Mouse (Mus musculus) kidney, embryonic 14.5 days (tissue): ENCODE measurements around the gene Sgsh. TPM values are rescaled to one million over a fixed set of nuclear protein-coding genes. Genes with fewer than 3 reads are reported as not detected.
A peak's percentile ranks its signal among the peaks of the same experiment; 100 is the strongest.

ENCODE experiments used
- ATAC-seq: fragments of 200-750 bp; cut with Nextera tagmentation; 2 replicates; pipeline ENCODE4 v1.8.0; 2017; ENCODE audit warnings: moderate number of reproducible peaks, mild to moderate bottlenecking, moderate TSS enrichment, moderate library complexity; ENCODE audit not compliant: low FRiP score, low TSS enrichment
- H3K27ac ChIP-seq: fragments of 300-500 bp; sonication (generic); 2 replicates; pipeline ENCODE4 v1.5.1; 2014; ENCODE audit warnings: low read depth, mild to moderate bottlenecking, low read length, moderate library complexity, mixed read lengths
- H3K27me3 ChIP-seq: fragments of 300-500 bp; sonication (generic); 2 replicates; pipeline ENCODE4 v1.6.1; 2014; ENCODE audit warnings: mild to moderate bottlenecking, low read length; ENCODE audit not compliant: control insufficient read depth, insufficient read depth
- H3K36me3 ChIP-seq: fragments of 300-500 bp; sonication (generic); 2 replicates; pipeline ENCODE4 v1.6.1; 2014; ENCODE audit warnings: low read length, mixed read lengths; ENCODE audit not compliant: control insufficient read depth, insufficient read depth
- H3K4me1 ChIP-seq: fragments of 300-500 bp; sonication (generic); 2 replicates; pipeline ENCODE4 v1.6.1; 2014; ENCODE audit warnings: low read length, mixed read lengths; ENCODE audit not compliant: control insufficient read depth, insufficient read depth
- H3K4me2 ChIP-seq: fragments of 300-500 bp; sonication (generic); replicated peaks from 2 replicates; pipeline ENCODE4 v1.6.1; 2014; ENCODE audit warnings: low read depth, mild to moderate bottlenecking, low read length
- H3K4me3 ChIP-seq: fragments of 300-500 bp; sonication (generic); 2 replicates; pipeline ENCODE4 v1.5.1; 2014; ENCODE audit warnings: mild to moderate bottlenecking, low read length
- H3K9ac ChIP-seq: fragments of 300-500 bp; sonication (generic); 2 replicates; pipeline ENCODE4 v1.6.1; 2014; ENCODE audit warnings: low read depth, mild to moderate bottlenecking, low read length, moderate library complexity
- H3K9me3 ChIP-seq: fragments of 300-500 bp; sonication (generic); 2 replicates; pipeline ENCODE4 v1.6.1; 2016; ENCODE audit warnings: low read length; ENCODE audit not compliant: control insufficient read depth
- WGBS: fragments of 180-500 bp; shearing (Covaris S2); extraction: QIAGEN DNeasy Blood & Tissue Kit; methylation state at CpG from one replicate; pipeline ENCODE4 v1.1.7; 2014; 5-methylcytosine and 5-hydroxymethylcytosine counted together
- polyA plus RNA-seq: library from polyadenylated mRNA; unstranded; fragments of >200 nt; fragmentation: Nextera tagmentation; extraction: Ambion mirVana; gene quantifications from 2 replicates; pipeline ENCODE4 v1.2.1, GENCODE M21; 2014

The Sgsh gene
- polyA plus RNA-seq, 1 experiment from 2014 or later: 7.1 TPM

GRCm38 (mm10) chr11:119331970-119332369 lies 23.4 kb downstream of the Sgsh start:
- H3K27me3 ChIP-seq: no peaks in the 10 kb centered on the region
- H3K4me1 ChIP-seq: no peaks in the 10 kb centered on the region
- no peak overlapping the region for H3K9ac ChIP-seq
- no peak overlapping the region for H3K4me2 ChIP-seq
- H3K27ac ChIP-seq: no peak overlapping the region
- ATAC-seq: no peak
- no peak overlapping the region for H3K4me3 ChIP-seq
- WGBS: 39% methylated on average over 3 of the region's 3 CpGs
- H3K36me3 ChIP-seq: no peaks in the 10 kb centered on the region
- H3K9me3 ChIP-seq: no peaks in the 10 kb centered on the region

GRCm38 (mm10) chr11:119330592-119330991 lies 24.7 kb downstream of the Sgsh start:
- Histone ChIP-seq H3K4me1 (no peaks in the 10 kb centered on the region), H3K27ac (no peak overlapping the region), H3K9ac (no peak overlapping the region), H3K4me2 (no peak overlapping the region), H3K9me3 (no peaks in the 10 kb centered on the region), H3K4me3 (no peak overlapping the region), H3K27me3 (no peaks in the 10 kb centered on the region), H3K36me3 (no peaks in the 10 kb centered on the region)
- WGBS: 66% methylated on average over 4 of the region's 4 CpGs
- ATAC-seq: peak; percentile 32; the same call in 1 of the 2 replicates

- WGBS: 76% methylated on average over 1 of the region's 1 CpGs
- ATAC-seq: no peak
- Histone ChIP-seq H3K27me3 (no peaks in the 10 kb centered on the region), H3K36me3 (no peaks in the 10 kb centered on the region), H3K9ac (no peak overlapping the region), H3K4me1 (no peaks in the 10 kb centered on the region), H3K27ac (no peak overlapping the region), H3K4me3 (no peak overlapping the region), H3K9me3 (no peaks in the 10 kb centered on the region), H3K4me2 (no peak overlapping the region)
Observed at GRCm38 (mm10) chr11:119325068-119325467, 30.3 kb downstream of the Sgsh start.

- no peak overlapping the region for H3K9ac ChIP-seq
Observed at GRCm38 (mm10) chr11:119322521-119322920, 32.8 kb downstream of the Sgsh start.

GRCm38 (mm10) chr11:119316720-119317119 lies 38.6 kb downstream of the Sgsh start:
- Histone ChIP-seq H3K4me2 (no peak overlapping the region), H3K4me1 (no peaks in the 10 kb centered on the region), H3K4me3 (no peak overlapping the region), H3K9me3 (no peaks in the 10 kb centered on the region), H3K9ac (no peak overlapping the region), H3K36me3 (no peaks in the 10 kb centered on the region), H3K27ac (no peak overlapping the region), H3K27me3 (no peaks in the 10 kb centered on the region)
- WGBS: 81% methylated on average over 4 of the region's 4 CpGs
- no peak for ATAC-seq

More at GRCm38 (mm10) chr11:119322521-119322920, 32.8 kb downstream of the Sgsh start:
- no peak overlapping the region for H3K27ac ChIP-seq
- H3K4me2 ChIP-seq: no peak overlapping the region
- ATAC-seq: no peak
- no peaks in the 10 kb centered on the region for H3K36me3 ChIP-seq
- no peaks in the 10 kb centered on the region for H3K9me3 ChIP-seq
- WGBS: 78% methylated on average over 13 of the region's 13 CpGs
- no peak overlapping the region for H3K4me3 ChIP-seq
- no peaks in the 10 kb centered on the region for H3K4me1 ChIP-seq
- no peaks in the 10 kb centered on the region for H3K27me3 ChIP-seq

GRCm38 (mm10) chr11:119314252-119314936 lies 40.9 kb downstream of the Sgsh start:
- Histone ChIP-seq H3K4me1 (no peaks in the 10 kb centered on the region), H3K36me3 (no peaks in the 10 kb centered on the region), H3K4me2 (no peak overlapping the region), H3K4me3 (no peak overlapping the region), H3K9me3 (no peaks in the 10 kb centered on the region), H3K9ac (no peak overlapping the region), H3K27me3 (peaks cover 5% of the 10 kb centered on the region; the same call in 1 of the 2 replicates), H3K27ac (no peak overlapping the region)
- 77% methylated on average over 17 of the region's 17 CpGs for WGBS
- ATAC-seq: no peak

- Histone ChIP-seq H3K4me1 (no peaks in the 10 kb centered on the region), H3K27me3 (peaks cover 5% of the 10 kb centered on the region; the same call in 1 of the 2 replicates), H3K4me3 (no peak overlapping the region), H3K27ac (no peak overlapping the region), H3K9me3 (no peaks in the 10 kb centered on the region), H3K4me2 (no peak overlapping the region), H3K9ac (no peak overlapping the region), H3K36me3 (no peaks in the 10 kb centered on the region)
- no peak for ATAC-seq
- 17% methylated on average over 10 of the region's 10 CpGs for WGBS
Observed at GRCm38 (mm10) chr11:119310621-119311020, 44.7 kb downstream of the Sgsh start.

GRCm38 (mm10) chr11:119307916-119308315 lies 47.4 kb downstream of the Sgsh start:
- H3K4me1 ChIP-seq: no peaks in the 10 kb centered on the region
- H3K36me3 ChIP-seq: no peaks in the 10 kb centered on the region
- 20% methylated on average over 11 of the region's 11 CpGs for WGBS
- H3K27ac ChIP-seq: no peak overlapping the region
- H3K27me3 ChIP-seq: peaks cover 5% of the 10 kb centered on the region; the same call in 1 of the 2 replicates
- ATAC-seq: no peak
- H3K9me3 ChIP-seq: no peaks in the 10 kb centered on the region
- H3K4me3 ChIP-seq: no peak overlapping the region
- no peak overlapping the region for H3K9ac ChIP-seq
- H3K4me2 ChIP-seq: no peak overlapping the region

- no peak within 1 kb of the TSS for H3K4me2 ChIP-seq
- 33% methylated on average over 1 of the region's 1 CpGs for WGBS
Observed at GRCm38 (mm10) chr11:119307658-119307867, 47.8 kb downstream of the Sgsh start, which contains the start of gene Card14. Gene Card14 (plus strand): TSS chr11:119307768.

More at GRCm38 (mm10) chr11:119307658-119307867, 47.8 kb downstream of the Sgsh start, which contains the start of gene Card14:
- no peaks in the 10 kb centered on the region for H3K4me1 ChIP-seq
- no peaks in the 10 kb centered on the region for H3K36me3 ChIP-seq
- no peak within 1 kb of the TSS for H3K27ac ChIP-seq
- H3K4me3 ChIP-seq: no peak within 1 kb of the TSS
- H3K9ac ChIP-seq: no peak within 1 kb of the TSS
- no peak for ATAC-seq
- H3K9me3 ChIP-seq: no peaks in the 10 kb centered on the region
- H3K27me3 ChIP-seq: peaks cover 5% of the 10 kb centered on the region; the same call in 1 of the 2 replicates
